Mouse (Mus musculus) cerebellum, adult 2 months (tissue): ENCODE measurements around the gene Dbr1.

Source experiments
- CTCF ChIP-seq: fragments of 200-500 bp; IDR thresholded peaks from 2 replicates; pipeline ENCODE4 v1.5.1; 2011; ENCODE audit warnings: low read depth, mild to moderate bottlenecking, control low read depth, low read length, moderate library complexity, borderline replicate concordance; ENCODE audit not compliant: insufficient read depth
- POLR2A ChIP-seq: fragments of 200-500 bp; IDR thresholded peaks from 2 replicates; pipeline ENCODE4 v1.6.1; 2011; ENCODE audit warnings: low read length, control low read depth, borderline replicate concordance; ENCODE audit not compliant: insufficient read depth

DNA sequence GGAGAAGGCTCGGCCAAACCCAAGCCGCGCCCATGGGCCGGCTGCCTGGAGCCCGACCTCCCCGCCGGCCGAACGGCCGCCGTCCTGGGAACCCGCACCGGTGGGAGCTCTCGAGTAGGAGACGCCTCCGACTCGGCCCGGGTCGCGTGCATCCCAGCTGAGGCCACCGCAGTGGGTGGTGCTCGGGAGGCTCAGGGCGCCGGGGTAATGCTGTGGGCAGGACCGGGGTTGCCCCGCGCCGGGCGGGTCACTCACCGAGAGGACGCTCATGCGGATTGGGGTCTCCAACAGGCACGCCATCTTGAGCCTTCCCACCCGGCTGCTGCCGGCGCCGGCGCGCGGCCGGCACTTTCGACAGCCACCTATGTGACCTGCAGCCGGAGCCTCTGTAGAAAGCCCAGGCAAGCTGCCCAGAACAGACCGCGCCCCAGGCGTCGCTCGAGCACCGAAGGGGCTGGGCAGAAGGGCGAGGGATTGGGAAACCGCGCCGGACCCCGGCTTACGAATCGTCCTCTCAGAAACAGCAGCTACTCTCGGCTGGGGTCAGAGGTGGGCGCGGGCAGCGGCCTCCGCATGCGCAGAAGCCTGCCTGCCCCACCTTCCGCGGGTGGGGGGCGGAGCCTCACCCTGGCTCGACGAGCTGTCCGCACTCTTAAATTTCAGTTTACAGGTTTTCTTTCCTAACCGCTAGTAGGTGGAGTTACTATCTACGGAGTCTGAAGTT, 7.1 kb upstream of the Dbr1 start, which contains the start of gene Armc8:
- TF ChIP-seq CTCF (no peak), POLR2A (peak; percentile 81; the same call in 1 of the 2 replicates)
